11 mouse cellular contexts compared by ENCODE assay signal in the genomic region with DNA sequence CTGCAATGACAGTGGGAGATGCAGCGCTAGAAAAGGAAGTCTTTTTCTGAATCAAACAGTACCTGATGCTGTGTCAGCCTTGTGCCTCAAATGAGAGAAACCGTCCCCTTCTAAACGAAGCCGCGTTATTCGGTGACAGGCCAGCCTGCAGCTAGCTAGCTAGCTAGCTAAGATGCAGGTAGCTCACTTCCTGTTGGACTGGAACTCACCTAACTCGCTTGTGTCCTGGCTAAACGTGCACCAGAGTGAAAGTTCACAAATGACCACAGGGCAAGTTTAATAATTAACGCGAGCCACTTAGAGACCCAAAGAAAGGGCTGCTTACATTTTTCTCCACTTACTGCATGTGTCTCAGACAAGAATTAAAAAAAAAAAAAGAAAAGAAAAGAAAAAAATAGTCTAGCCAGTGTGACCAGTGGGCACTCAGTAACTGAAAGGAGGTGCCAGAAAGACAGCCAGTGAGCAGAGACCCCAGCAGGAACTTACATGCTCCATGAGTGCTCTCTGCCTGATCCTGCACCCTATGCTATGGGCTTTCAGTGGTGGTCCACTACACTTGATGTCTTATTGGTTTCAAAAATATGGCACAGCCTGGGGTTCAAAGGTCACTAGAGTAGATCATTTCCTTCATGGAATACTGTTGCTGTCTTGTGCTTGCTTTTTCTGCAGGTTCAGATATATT. TPM values are rescaled to one million over a fixed set of nuclear protein-coding genes. Genes with fewer than 3 reads are reported as not detected.
DNase-seq lines count a peak whose midpoint lies in the region; ATAC-seq and TF ChIP-seq lines count a peak whose summit lies in the region.
"Had no signal": no experiment of that assay in that cellular context is flagged by ENCODE, and none has a peak within 500 bp of the region (broad histone marks: within the 10 kb centered on the region; RNA-seq: fewer than 3 reads in every experiment).

A gene (minus strand): TSS at position 216 of the 682 bp plus-strand sequence.

- ATAC-seq in lung, embryonic 14.5 days (ENCODE audit: insufficient read depth) = peak; percentile 68; the same call in 1 of the 2 replicates
- ATAC-seq in stomach, embryonic 16.5 days (ENCODE audit: insufficient read depth, low FRiP score) = peak; percentile 80

- H3K36me3 ChIP-seq in lung, embryonic 14.5 days (ENCODE audit: insufficient read depth) = no peaks in the 10 kb centered on the region
- no peaks in the 10 kb centered on the region for H3K36me3 ChIP-seq in stomach, embryonic 16.5 days (ENCODE audit: control insufficient read depth, insufficient read depth, low read length)
- H3K36me3 ChIP-seq: heart, embryonic 12.5 days had no signal

- H3K9ac ChIP-seq in lung, embryonic 14.5 days = no peak within 1 kb of the TSS
- 0 out of 2 replicates have a peak within 1 kb of the TSS, but pooled peaks have one; percentile 2 for H3K9ac ChIP-seq in stomach, embryonic 16.5 days (ENCODE audit: low read length)
- H3K9ac ChIP-seq: heart, embryonic 12.5 days; hindbrain, embryonic 14.5 days had no signal

- peak; percentile 59 for DNase-seq in urinary bladder, postnatal 14 days (ENCODE audit: low spot score)
- no peak for DNase-seq in urinary bladder, postnatal 10 days (ENCODE audit: low spot score)
- DNase-seq in kidney, postnatal 4 days = peak; percentile 43 to 58
- peak; percentile 58 for DNase-seq in lung, embryonic 14.5 days
- DNase-seq in adrenal gland, postnatal 25 days = no peak
- DNase-seq in spleen, postnatal 36 days (ENCODE audit: low spot score in 2 of 2) = no peak
- DNase-seq in cerebellum, adult 11-12 months = no peak

- H3K4me3 ChIP-seq in lung, embryonic 14.5 days (ENCODE audit: low read depth, low read length) = no peak within 1 kb of the TSS
- H3K4me3 ChIP-seq in stomach, embryonic 16.5 days (replicated peaks; ENCODE audit: low read length) = peak within 1 kb of the TSS; percentile 23
- H3K4me3 ChIP-seq: heart, embryonic 12.5 days had no signal

- H3K9me3 ChIP-seq in lung, embryonic 14.5 days (ENCODE audit: low read depth, low read length) = no peaks in the 10 kb centered on the region
- no peaks in the 10 kb centered on the region for H3K9me3 ChIP-seq in stomach, embryonic 16.5 days (replicated peaks; ENCODE audit: control insufficient read depth, low read length)
- H3K9me3 ChIP-seq: heart, embryonic 12.5 days had no signal

- H3K4me2 ChIP-seq in lung, embryonic 14.5 days = peak within 1 kb of the TSS; percentile 44
- peak within 1 kb of the TSS; percentile 34 for H3K4me2 ChIP-seq in stomach, embryonic 16.5 days (ENCODE audit: low read depth, low read length)
- H3K4me2 ChIP-seq: heart, embryonic 12.5 days; hindbrain, embryonic 14.5 days had no signal

- WGBS in lung, embryonic 14.5 days = 61% methylated on average over 10 of the region's 10 CpGs
- WGBS in stomach, embryonic 16.5 days = 52% methylated on average over 10 of the region's 10 CpGs

- peak within 1 kb of the TSS; percentile 51; the same call in 1 of the 2 replicates for H3K27ac ChIP-seq in lung, embryonic 14.5 days (ENCODE audit: low read depth)
- peak within 1 kb of the TSS; percentile 61 for H3K27ac ChIP-seq in stomach, embryonic 16.5 days (ENCODE audit: low read length)
- H3K27ac ChIP-seq: hindbrain, embryonic 14.5 days; macrophage had no signal

- no peaks in the 10 kb centered on the region for H3K27me3 ChIP-seq in lung, embryonic 14.5 days (ENCODE audit: insufficient read depth, low read length)
- no peaks in the 10 kb centered on the region for H3K27me3 ChIP-seq in stomach, embryonic 16.5 days (ENCODE audit: control insufficient read depth, insufficient read depth, low read length)
- H3K27me3 ChIP-seq: heart, embryonic 12.5 days had no signal

- no peaks in the 10 kb centered on the region for H3K4me1 ChIP-seq in lung, embryonic 14.5 days (ENCODE audit: insufficient read depth)
- H3K4me1 ChIP-seq in stomach, embryonic 16.5 days (ENCODE audit: control insufficient read depth, insufficient read depth, low read length) = no peaks in the 10 kb centered on the region

- TF ChIP-seq CTCF in lung, embryonic 14.5 days (IDR thresholded peaks at IDR 0.05; ENCODE audit: low read depth) = no peak

RNA-seq across cellular contexts. Expression of the gene that starts here (rescaled TPM):
- polyA plus RNA-seq in lung, embryonic 14.5 days (2014; fragmentation: Nextera tagmentation; extraction: Ambion mirVana) = 0.67 and 0.78 TPM in 2 replicates
- 1.2 and 1.3 TPM in 2 replicates for polyA plus RNA-seq in stomach, embryonic 16.5 days (2015; fragmentation: Nextera tagmentation; extraction: Ambion mirVana)
- 0.03 and 0.10 TPM in 2 replicates for total RNA-seq in adrenal gland, postnatal 25 days (2021)
- polyA plus RNA-seq: heart, embryonic 12.5 days; macrophage had no signal

Comparison
In these comparisons a context has a peak if more than half of its experiments do, and no peak if none do; other contexts are left out.
1. DNase-seq: peak in urinary bladder, postnatal 14 days (single experiment) and kidney, postnatal 4 days (2 of 2); none in urinary bladder, postnatal 10 days (single experiment), adrenal gland, postnatal 25 days (single experiment), spleen, postnatal 36 days (0 of 2) and cerebellum, adult 11-12 months (single experiment).
2. Peak in DNase-seq, ATAC-seq, H3K27ac ChIP-seq and H3K4me2 ChIP-seq in lung, embryonic 14.5 days; RNA of the gene not detected or under 1 TPM.